Mouse (Mus musculus) liver, embryonic 15.5 days (tissue): Measurements from ENCODE around the gene Gm49321. TPM values are rescaled to one million over a fixed set of nuclear protein-coding genes. Genes with fewer than 3 reads are reported as not detected.

Experiments
- ATAC-seq: fragments of 200-750 bp; cut with Nextera tagmentation; 2 replicates; pipeline ENCODE4 v1.8.0; 2017; ENCODE audit warnings: moderate number of reproducible peaks, mild to moderate bottlenecking, moderate library complexity; ENCODE audit not compliant: insufficient read depth
- H3K27ac ChIP-seq: fragments of 300-500 bp; sonication (generic); replicated peaks from 2 replicates; pipeline ENCODE4 v1.5.1; 2015; ENCODE audit warnings: mild to moderate bottlenecking, inconsistent platforms
- H3K27me3 ChIP-seq: fragments of 300-500 bp; sonication (generic); 2 replicates; pipeline ENCODE4 v1.6.1; 2015; ENCODE audit warnings: mild to moderate bottlenecking, inconsistent platforms
- H3K36me3 ChIP-seq: fragments of 300-500 bp; sonication (generic); replicated peaks from 2 replicates; pipeline ENCODE4 v1.6.1; 2015; ENCODE audit warnings: moderate library complexity, mild to moderate bottlenecking, inconsistent platforms
- H3K4me1 ChIP-seq: fragments of 300-500 bp; sonication (generic); replicated peaks from 2 replicates; pipeline ENCODE4 v1.6.1; 2015; ENCODE audit warnings: inconsistent platforms
- H3K4me2 ChIP-seq: fragments of 300-500 bp; sonication (generic); 2 replicates; pipeline ENCODE4 v1.6.1; 2015; ENCODE audit warnings: moderate library complexity, mild to moderate bottlenecking, inconsistent platforms
- H3K4me3 ChIP-seq: fragments of 300-500 bp; sonication (generic); replicated peaks from 2 replicates; pipeline ENCODE4 v1.5.1; 2015; ENCODE audit warnings: mild to moderate bottlenecking, inconsistent platforms
- H3K9ac ChIP-seq: fragments of 300-500 bp; sonication (generic); 2 replicates; pipeline ENCODE4 v1.6.1; 2015; ENCODE audit warnings: moderate library complexity, mild to moderate bottlenecking, inconsistent platforms
- H3K9me3 ChIP-seq: fragments of 300-500 bp; sonication (generic); replicated peaks from 2 replicates; pipeline ENCODE4 v1.6.1; 2016; ENCODE audit warnings: inconsistent platforms
- WGBS: fragments of 180-500 bp; shearing (Covaris S2); methylation state at CpG from one replicate; pipeline ENCODE4 v1.1.7; 2015; ENCODE audit warnings: mixed read lengths; ENCODE audit not compliant: insufficient replicate concordance; 5-methylcytosine and 5-hydroxymethylcytosine counted together
- polyA plus RNA-seq: library from polyadenylated mRNA; unstranded; fragments of >200 nt; fragmentation: Nextera tagmentation; extraction: Ambion mirVana; gene quantifications from 2 replicates; pipeline ENCODE4 v1.2.1, GENCODE M21; 2015

The Gm49321 gene
- polyA plus RNA-seq, 1 experiment from 2014 or later = 2.9 TPM

GRCm38 (mm10) chr12:74014739-74015270, 77.4 kb downstream of the Gm49321 start:
- Histone ChIP-seq H3K4me2 (no peak overlapping the region), H3K4me1 (no peaks in the 10 kb centered on the region), H3K4me3 (no peak overlapping the region), H3K27me3 (no peaks in the 10 kb centered on the region), H3K9me3 (no peaks in the 10 kb centered on the region), H3K27ac (no peak overlapping the region), H3K9ac (no peak overlapping the region), H3K36me3 (no peaks in the 10 kb centered on the region)
- 42% methylated on average over 7 of the region's 7 CpGs for WGBS
- ATAC-seq = no peak

GRCm38 (mm10) chr12:74015491-74015890, 78.0 kb downstream of the Gm49321 start:
- Histone ChIP-seq H3K4me3 (no peak overlapping the region), H3K27ac (no peak overlapping the region), H3K4me1 (no peaks in the 10 kb centered on the region), H3K4me2 (no peak overlapping the region), H3K9ac (no peak overlapping the region), H3K27me3 (no peaks in the 10 kb centered on the region), H3K9me3 (no peaks in the 10 kb centered on the region), H3K36me3 (no peaks in the 10 kb centered on the region)
- 61% methylated on average over 5 of the region's 5 CpGs for WGBS
- no peak for ATAC-seq

Other genes with a start within 250 kb of the Gm49321 start
- 13.9 and 15.0 TPM in 2 replicates for gene Hif1a, start 36.3 kb upstream of the Gm49321 start, polyA plus RNA-seq
- 3.6 and 5.0 TPM in 2 replicates for gene Snapc1, start 26.8 kb downstream of the Gm49321 start, polyA plus RNA-seq
- gene Syt16, start 60.0 kb downstream of the Gm49321 start, polyA plus RNA-seq = 0.03 and 0.23 TPM in 2 replicates